Mouse (Mus musculus): ENCODE data around the gene Fam83d. TPM values are rescaled to one million over a fixed set of nuclear protein-coding genes. Genes with fewer than 3 reads are reported as not detected.

Fam83d gene
- polyA plus RNA-seq, 1 experiment from 2014 or later: 22.0 TPM

DNA sequence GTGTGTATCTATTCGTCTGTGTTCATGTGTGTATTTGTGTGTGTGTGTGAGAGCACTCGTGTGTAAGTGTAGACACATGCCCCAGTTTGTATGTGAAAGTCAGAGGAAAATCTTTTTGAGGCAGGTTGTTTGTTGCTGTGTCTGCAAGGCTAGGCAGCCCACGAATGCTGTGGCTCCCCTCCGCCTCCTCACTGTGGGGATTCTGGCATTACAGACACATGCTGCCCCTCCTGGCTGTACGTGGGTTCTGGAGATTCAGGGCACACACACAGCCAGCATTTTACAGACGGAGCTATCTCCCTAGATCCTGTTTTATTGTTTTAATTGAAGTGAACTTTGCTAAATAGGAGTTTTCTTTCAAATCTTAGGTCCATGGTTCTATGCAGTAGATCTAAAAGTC, 61.9 kb downstream of the Fam83d start:
- 77% methylated on average over 6 of the region's 6 CpGs for WGBS
- Histone ChIP-seq H3K36me3 (peaks cover 28% of the 10 kb centered on the region), H3K27ac (replicated peaks) (no peak overlapping the region), H3K4me3 (no peak overlapping the region), H3K27me3 (no peaks in the 10 kb centered on the region), H3K4me2 (replicated peaks) (no peak overlapping the region), H3K4me1 (no peaks in the 10 kb centered on the region), H3K9me3 (no peaks in the 10 kb centered on the region), H3K9ac (replicated peaks) (no peak overlapping the region)
- no peak for ATAC-seq (replicated peaks)

DNA sequence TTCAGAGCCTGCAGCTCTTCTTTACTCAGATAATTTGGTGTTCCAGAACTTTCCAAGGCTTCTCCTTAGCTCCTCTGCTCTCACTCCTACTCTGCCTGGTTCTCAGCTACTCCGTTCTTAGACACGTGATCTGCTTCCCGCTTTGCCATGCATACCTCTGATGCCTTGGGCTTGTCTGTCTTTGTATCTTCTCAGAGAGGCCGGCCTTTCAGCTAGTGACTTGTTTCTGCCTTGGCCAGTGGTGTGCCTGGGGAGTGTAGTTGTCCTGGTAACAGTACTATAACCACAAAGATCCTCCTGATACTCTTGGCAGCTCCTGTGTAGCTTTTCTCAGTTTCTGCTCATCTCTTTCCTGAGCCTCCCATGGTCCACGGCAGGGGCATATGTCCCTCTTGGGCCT, 65.3 kb downstream of the Fam83d start:
- Histone ChIP-seq H3K4me2 (replicated peaks) (no peak overlapping the region), H3K4me3 (no peak overlapping the region), H3K36me3 (peaks cover 34% of the 10 kb centered on the region), H3K4me1 (no peaks in the 10 kb centered on the region), H3K27ac (replicated peaks) (no peak overlapping the region), H3K27me3 (no peaks in the 10 kb centered on the region), H3K9me3 (no peaks in the 10 kb centered on the region), H3K9ac (replicated peaks) (no peak overlapping the region)
- ATAC-seq (replicated peaks): no peak
- 83% methylated on average over 5 of the region's 5 CpGs for WGBS

DNA sequence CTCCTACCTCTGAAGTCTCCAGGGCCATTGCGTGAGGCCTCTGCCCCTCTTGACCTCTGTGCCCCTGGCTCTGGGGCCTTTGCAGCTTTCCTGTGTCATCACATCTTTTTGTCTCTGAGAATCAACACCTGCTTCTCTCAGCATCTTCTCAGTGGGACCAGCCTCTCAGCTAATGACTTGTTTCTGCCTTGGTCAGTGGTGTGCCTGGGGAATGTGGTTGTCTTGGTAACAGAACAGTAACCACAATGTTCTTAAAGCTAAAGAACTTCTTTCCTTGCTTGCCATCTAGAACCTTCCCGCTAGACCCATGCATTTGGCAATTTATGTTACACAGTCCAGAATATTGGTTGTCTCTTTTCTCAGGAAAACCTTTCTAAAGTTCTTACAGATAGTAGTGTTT, 65.8 kb downstream of the Fam83d start:
- Histone ChIP-seq H3K27me3 (no peaks in the 10 kb centered on the region), H3K9ac (replicated peaks) (no peak overlapping the region), H3K4me3 (no peak overlapping the region), H3K9me3 (no peaks in the 10 kb centered on the region), H3K4me1 (no peaks in the 10 kb centered on the region), H3K4me2 (replicated peaks) (no peak overlapping the region), H3K27ac (replicated peaks) (no peak overlapping the region), H3K36me3 (peaks cover 33% of the 10 kb centered on the region)
- no peak for ATAC-seq (replicated peaks)
- WGBS: 69% methylated on average over 2 of the region's 2 CpGs

Small RNA genes lying within 50 kb of the gene (microRNA-seq; reads per million reads assigned to microRNA genes)
- not detected for gene Gm26141

Other genes with a start within 250 kb of the Fam83d start
- 7.1 and 7.4 TPM in 2 replicates for gene Slc32a1, start 157.3 kb upstream of the Fam83d start, polyA plus RNA-seq (2015; fragmentation: Nextera tagmentation; extraction: Ambion mirVana)
- gene Actr5, start 143.2 kb upstream of the Fam83d start, polyA plus RNA-seq (2015; fragmentation: Nextera tagmentation; extraction: Ambion mirVana): 13.4 and 14.7 TPM in 2 replicates
- 22.1 and 24.4 TPM in 2 replicates for gene Ppp1r16b, start 102.7 kb upstream of the Fam83d start, polyA plus RNA-seq (2015; fragmentation: Nextera tagmentation; extraction: Ambion mirVana)
- 17.1 and 17.3 TPM in 2 replicates for gene Dhx35, start 26.7 kb downstream of the Fam83d start, polyA plus RNA-seq (2015; fragmentation: Nextera tagmentation; extraction: Ambion mirVana)

Data from forebrain, embryonic 15.5 days (tissue).